Mouse (Mus musculus): ENCODE results near the gene Gm3532. TPM values are rescaled to one million over a fixed set of nuclear protein-coding genes. Genes with fewer than 3 reads are reported as not detected.
"Not testable (repeated sequence)": the region's sequence is repeated elsewhere in the genome, so short reads cannot be mapped to it uniquely, and the experiment has no call there.

The Gm3532 gene
- 0.17 TPM in 1 of 2 replicates, not detected in the other for polyA plus RNA-seq (2015; fragmentation: Nextera tagmentation; extraction: Ambion mirVana)

GRCm38 (mm10) chr14:5538196-5538595 is at the start of gene Gm3532:
Gene Gm3532, plus strand, starts transcription at chr14:5538496.
- no CpG with 5 or more reads among the region's 2 CpGs for WGBS
- H3K36me3 ChIP-seq; H3K27me3 ChIP-seq; H3K4me3 ChIP-seq; H3K4me2 ChIP-seq; ATAC-seq (ENCODE audit: low read depth); H3K9me3 ChIP-seq; H3K9ac ChIP-seq; H3K4me1 ChIP-seq (replicated peaks); H3K27ac ChIP-seq (replicated peaks): not testable (repeated sequence)

- H3K27ac ChIP-seq (replicated peaks); H3K27me3 ChIP-seq; H3K4me2 ChIP-seq; H3K4me3 ChIP-seq; H3K9ac ChIP-seq; H3K36me3 ChIP-seq; ATAC-seq (ENCODE audit: low read depth); H3K4me1 ChIP-seq (replicated peaks); H3K9me3 ChIP-seq: not testable (repeated sequence)
- no CpG with 5 or more reads among the region's 35 CpGs for WGBS
Observed at GRCm38 (mm10) chr14:5501374-5501773, 36.9 kb upstream of the Gm3532 start, which contains the start of gene Gm3488. Gene Gm3488, plus strand, starts transcription at chr14:5501674.

Other genes starting within 250 kb of the Gm3532 start
- not detected in 2 replicates for gene Gm3542, start 203.6 kb upstream of the Gm3532 start, polyA plus RNA-seq (2015; fragmentation: Nextera tagmentation; extraction: Ambion mirVana)
- gene Gm3500, start 149.4 kb upstream of the Gm3532 start, polyA plus RNA-seq (2015; fragmentation: Nextera tagmentation; extraction: Ambion mirVana): 0.68 and 0.77 TPM in 2 replicates
- 2.2 and 2.6 TPM in 2 replicates for gene Gm3194, start 83.0 kb upstream of the Gm3532 start, polyA plus RNA-seq (2015; fragmentation: Nextera tagmentation; extraction: Ambion mirVana)
- not detected in 2 replicates for gene Gm8246, start 60.7 kb upstream of the Gm3532 start, polyA plus RNA-seq (2015; fragmentation: Nextera tagmentation; extraction: Ambion mirVana)
- not detected in 2 replicates for gene Gm3187, start 54.3 kb upstream of the Gm3532 start, polyA plus RNA-seq (2015; fragmentation: Nextera tagmentation; extraction: Ambion mirVana)
- gene Gm3488, start 36.8 kb upstream of the Gm3532 start, polyA plus RNA-seq (2015; fragmentation: Nextera tagmentation; extraction: Ambion mirVana): 11.2 and 11.7 TPM in 2 replicates
- gene Gm8265, start 94.5 kb downstream of the Gm3532 start, polyA plus RNA-seq (2015; fragmentation: Nextera tagmentation; extraction: Ambion mirVana): not detected in 2 replicates
- gene Gm9603, start 149.0 kb downstream of the Gm3532 start, polyA plus RNA-seq (2015; fragmentation: Nextera tagmentation; extraction: Ambion mirVana): not detected in 2 replicates
- 0.56 TPM in 1 of 2 replicates, not detected in the other for gene Gm3373, start 203.1 kb downstream of the Gm3532 start, polyA plus RNA-seq (2015; fragmentation: Nextera tagmentation; extraction: Ambion mirVana)